Mouse (Mus musculus) ES-Bruce4 (cell line): ENCODE measurements around the gene Caly.

Experiments
- CTCF ChIP-seq: IDR thresholded peaks from one replicate; pipeline ENCODE4 v1.8.1; 2011; ENCODE audit warnings: low read depth, low read length
- EP300 ChIP-seq: IDR thresholded peaks from 2 replicates; pipeline ENCODE4 v1.6.1; 2011; ENCODE audit warnings: low read depth, low read length; ENCODE audit not compliant: insufficient read depth
- POLR2A ChIP-seq: IDR thresholded peaks from one replicate; pipeline ENCODE4 v1.8.1; 2011; ENCODE audit warnings: low read length; ENCODE audit not compliant: insufficient read depth

GRCm38 (mm10) chr7:140048361-140049114 lies 33.8 kb downstream of the Caly start, which contains the start of gene Msx3:
- TF ChIP-seq POLR2A (no peak), CTCF (no peak), EP300 (no peak)
